Mouse (Mus musculus) brown adipose tissue, adult 24 weeks (tissue): Measurements from ENCODE around the gene Slc17a7. TPM values are rescaled to one million over a fixed set of nuclear protein-coding genes. Genes with fewer than 3 reads are reported as not detected.
A peak's percentile ranks its signal among the peaks of the same experiment; 100 is the strongest.
"Not testable (repeated sequence)": the region's sequence is repeated elsewhere in the genome, so short reads cannot be mapped to it uniquely, and the experiment has no call there.

ENCODE experiments used
- H3K27ac ChIP-seq: fragments of 200-500 bp; replicated peaks from 2 replicates; pipeline ENCODE4 v1.5.1; 2012; ENCODE audit warnings: low read depth, mild to moderate bottlenecking, low read length
- H3K4me1 ChIP-seq: fragments of 200-500 bp; 2 replicates; pipeline ENCODE4 v1.6.1; 2012; ENCODE audit warnings: low read length, mixed read lengths; ENCODE audit not compliant: control insufficient read depth, insufficient read depth, insufficient read length
- H3K4me3 ChIP-seq: fragments of 200-500 bp; 2 replicates; pipeline ENCODE4 v1.5.1; 2012; ENCODE audit warnings: low read depth, mild to moderate bottlenecking, low read length, moderate library complexity; ENCODE audit not compliant: insufficient read depth
- polyA plus RNA-seq: library from polyadenylated mRNA; stranded (reverse); fragments of >200 nt; gene quantifications from 2 replicates; pipeline ENCODE4 v1.2.4, GENCODE M21; 2012; ENCODE audit not compliant: missing spikeins, insufficient read depth, insufficient read length

Gene Slc17a7
- polyA plus RNA-seq, result not detected in 2 replicates

DNA sequence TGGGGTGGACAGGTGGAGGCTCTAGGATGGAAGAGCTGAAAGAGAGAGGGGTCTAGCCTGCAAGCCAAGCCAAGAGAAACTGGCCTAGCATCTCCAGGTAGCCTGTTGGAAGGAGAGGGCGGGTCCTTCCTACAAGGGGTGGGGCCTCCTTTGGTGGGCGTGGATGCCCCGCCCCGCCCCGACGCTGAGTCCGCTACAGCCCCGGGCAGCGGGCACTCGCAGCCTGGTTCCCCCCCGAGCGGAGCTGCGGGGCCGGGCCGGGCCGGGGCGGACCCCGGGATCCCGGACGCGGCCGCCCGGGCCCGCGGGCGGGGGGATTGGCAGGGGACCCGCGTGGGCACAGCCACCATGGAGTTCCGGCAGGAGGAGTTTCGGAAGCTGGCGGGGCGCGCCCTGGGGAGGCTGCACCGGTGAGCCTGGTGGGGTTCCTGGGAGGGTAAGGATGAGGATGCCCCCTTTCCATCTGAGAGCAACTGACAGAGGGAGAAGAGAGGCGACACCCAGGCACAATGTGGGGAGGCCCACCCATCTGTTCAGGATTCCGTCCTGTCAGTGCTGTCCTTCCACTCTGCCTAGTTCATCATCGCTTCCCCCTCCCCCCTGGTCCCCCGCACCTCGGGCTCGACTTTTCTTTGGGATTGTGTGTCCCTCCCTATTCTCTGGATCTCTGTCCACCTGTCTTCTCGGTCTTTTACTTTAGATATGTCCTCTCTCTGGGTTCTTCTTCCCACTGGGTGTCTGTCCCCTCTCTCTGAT is at the start of gene Slc17a7:
Gene Slc17a7 (plus strand): TSS at position 215 of the 756 bp plus-strand sequence.
- no peaks in the 10 kb centered on the region; the same call in 1 of the 2 replicates for H3K4me1 ChIP-seq
- H3K4me3 ChIP-seq, result no peak within 1 kb of the TSS
- no peak within 1 kb of the TSS for H3K27ac ChIP-seq

DNA sequence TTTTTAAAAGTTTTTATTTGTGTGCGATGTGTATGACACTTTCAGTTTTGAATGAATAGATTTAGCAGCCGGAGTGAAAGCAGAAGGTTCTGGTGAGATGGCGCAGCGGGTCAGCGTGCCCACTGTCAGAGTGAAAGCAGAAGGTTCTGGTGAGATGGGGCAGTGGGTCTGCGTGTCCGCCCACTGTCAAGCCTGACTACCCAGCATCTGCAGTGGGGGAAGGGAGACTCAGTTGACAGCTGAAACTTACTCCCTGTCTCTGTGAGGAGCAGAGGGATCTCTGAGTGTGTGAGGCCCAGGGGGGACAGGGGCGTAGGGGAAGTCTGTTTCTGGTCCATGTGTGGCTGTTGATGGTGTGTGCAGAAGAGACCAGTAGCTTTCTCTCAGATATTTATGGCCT is 46.2 kb upstream of the Slc17a7 start:
- Histone ChIP-seq H3K4me3 (no peak overlapping the region), H3K27ac (no peak overlapping the region)

DNA sequence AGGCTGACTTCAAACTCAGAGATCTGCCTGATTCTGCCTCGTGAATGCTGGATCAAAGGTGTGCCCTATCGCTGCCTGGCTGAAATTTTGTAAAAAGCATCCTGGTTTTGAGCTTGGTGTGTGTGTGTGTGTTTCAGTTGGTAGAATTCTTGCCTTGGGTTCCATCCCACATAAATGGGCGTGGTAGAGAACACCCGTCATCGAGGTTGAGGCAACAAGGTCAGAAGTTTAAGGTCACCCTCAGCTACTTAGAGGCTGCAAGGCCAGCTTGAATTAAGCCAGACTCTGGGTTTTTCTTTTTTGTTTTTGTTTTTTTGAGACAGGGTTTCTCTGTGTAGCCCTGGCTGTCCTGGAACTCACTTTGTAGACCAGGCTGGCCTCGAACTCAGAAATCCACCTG is 45.4 kb upstream of the Slc17a7 start:
- no peak overlapping the region for H3K27ac ChIP-seq
- no peak overlapping the region for H3K4me3 ChIP-seq
- peaks cover 9% of the 10 kb centered on the region for H3K4me1 ChIP-seq

More for the DNA sequence above, 46.2 kb upstream of the Slc17a7 start:
- peaks cover 9% of the 10 kb centered on the region for H3K4me1 ChIP-seq

DNA sequence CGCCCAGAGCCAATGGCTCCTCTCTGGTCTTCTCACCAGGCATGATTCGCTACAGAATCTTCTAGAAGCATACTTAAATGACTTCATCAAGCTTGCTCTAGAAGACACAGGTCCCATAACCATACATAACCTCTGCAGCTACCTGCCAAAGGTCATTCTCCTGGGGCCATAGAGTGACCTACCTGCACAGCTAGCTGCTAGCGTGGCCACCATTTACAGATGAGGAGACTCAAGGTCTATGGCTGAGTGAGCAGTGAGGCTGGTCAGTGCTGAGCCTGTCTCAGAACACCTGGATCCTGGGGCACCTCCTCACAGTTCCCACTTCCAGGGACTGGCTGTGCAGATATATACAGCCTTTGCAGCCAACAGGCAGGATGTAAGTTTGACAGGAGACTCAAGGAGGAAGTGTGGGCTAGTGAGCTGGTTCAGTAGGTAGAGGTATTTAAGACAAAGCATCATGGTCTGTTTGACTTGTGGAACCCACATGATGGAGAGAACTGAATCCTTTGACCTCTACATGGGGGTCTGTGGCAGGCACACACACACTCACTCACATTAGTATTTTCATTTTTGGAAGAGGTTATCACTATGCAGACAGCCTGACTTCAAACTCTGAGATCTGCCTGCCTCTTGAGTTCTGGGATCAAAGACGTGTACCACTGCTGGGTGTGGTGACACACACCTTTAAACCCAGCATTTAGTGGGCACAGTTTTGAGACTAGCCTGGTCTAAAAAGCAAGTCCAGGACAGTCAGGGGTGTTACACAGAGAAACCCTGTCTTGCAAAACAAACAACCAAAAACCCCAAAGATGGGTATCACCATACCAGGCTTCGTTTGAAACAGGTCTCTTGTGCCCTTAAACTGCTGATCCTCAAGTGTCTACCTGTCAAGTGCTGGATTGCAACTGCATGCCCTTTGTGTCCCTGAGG is 43.7 kb upstream of the Slc17a7 start:
- H3K4me1 ChIP-seq, result peaks cover 9% of the 10 kb centered on the region
- H3K27ac ChIP-seq, result peak overlapping the region; percentile 43
- H3K4me3 ChIP-seq, result no peak overlapping the region

DNA sequence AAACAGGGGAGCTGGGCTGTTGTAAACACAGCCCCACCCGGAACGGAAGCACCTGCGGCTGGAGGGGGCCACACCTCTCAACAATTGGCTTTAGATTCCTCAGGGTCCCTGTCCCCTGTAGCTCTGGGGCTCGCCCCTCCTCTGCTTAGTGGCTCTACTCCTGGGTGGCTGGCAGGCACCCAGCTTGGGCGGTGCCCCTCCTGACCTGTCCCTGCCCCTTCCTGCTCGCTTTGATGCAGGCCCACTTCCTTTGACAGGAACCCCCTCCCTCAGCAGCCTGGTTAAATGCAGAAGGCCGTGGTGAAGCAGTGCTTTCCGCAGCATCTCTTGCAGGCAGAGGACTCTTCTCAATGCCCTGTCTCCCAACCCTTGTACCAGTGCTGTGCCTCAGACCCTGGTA is 42.3 kb upstream of the Slc17a7 start:
- H3K4me3 ChIP-seq, result peak overlapping the region; percentile 75
- H3K27ac ChIP-seq, result peak overlapping the region; percentile 89

DNA sequence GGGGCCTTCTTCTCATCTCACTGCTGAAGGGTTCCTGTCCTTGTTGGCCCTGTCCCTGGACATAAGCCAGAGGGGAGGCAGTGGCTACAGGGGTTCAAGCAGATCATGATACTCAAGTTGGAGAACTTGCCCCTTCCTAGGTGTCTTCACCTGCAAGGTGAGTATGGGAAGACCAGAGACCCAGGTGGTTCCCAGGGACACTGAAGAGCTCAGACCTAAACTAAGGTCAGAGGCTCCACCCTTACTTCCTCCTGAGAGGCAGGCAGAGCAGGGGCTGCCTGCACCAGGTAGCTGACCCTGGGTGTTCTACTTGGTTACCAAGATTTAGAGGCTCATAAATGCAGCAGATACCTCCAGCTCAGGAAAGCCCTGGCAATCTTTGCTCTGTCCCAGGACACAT is 41.8 kb upstream of the Slc17a7 start:
- Histone ChIP-seq H3K4me1 (peaks cover 9% of the 10 kb centered on the region), H3K27ac (peak overlapping the region; percentile 89), H3K4me3 (peak overlapping the region; percentile 75)

More for the DNA sequence above, 42.3 kb upstream of the Slc17a7 start:
- peaks cover 9% of the 10 kb centered on the region for H3K4me1 ChIP-seq

DNA sequence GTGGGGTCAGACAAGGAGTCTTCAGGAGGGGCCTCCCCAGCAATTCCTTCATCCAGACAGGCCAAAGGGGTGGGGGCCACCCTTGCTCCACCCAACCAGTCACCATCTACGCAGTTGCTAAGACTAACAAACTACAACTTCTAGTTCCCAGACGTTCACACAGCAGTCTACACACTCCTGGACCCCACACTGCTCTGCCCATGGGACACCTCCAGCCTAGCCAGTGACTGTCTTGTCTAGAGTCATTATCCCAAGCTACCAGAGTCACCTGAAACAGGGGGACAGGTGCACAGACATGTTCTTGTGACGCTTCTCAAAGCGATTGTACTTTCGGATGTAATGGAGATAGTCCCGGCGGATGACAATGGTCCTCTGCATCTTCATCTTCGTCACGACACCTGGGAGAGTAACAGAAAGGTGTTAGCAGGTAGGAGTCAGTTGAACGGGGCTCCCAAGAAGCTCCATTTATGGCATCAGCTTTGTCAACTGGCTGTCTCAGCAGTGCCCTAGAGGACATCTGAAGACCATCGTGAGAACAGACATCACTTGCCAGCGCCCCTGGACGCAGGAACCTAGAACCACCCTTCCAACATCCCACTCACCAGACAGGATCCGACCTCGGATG is 41.1 kb upstream of the Slc17a7 start:
- Histone ChIP-seq H3K27ac (peak overlapping the region; percentile 89), H3K4me1 (peaks cover 16% of the 10 kb centered on the region), H3K4me3 (peak overlapping the region; percentile 75)

DNA sequence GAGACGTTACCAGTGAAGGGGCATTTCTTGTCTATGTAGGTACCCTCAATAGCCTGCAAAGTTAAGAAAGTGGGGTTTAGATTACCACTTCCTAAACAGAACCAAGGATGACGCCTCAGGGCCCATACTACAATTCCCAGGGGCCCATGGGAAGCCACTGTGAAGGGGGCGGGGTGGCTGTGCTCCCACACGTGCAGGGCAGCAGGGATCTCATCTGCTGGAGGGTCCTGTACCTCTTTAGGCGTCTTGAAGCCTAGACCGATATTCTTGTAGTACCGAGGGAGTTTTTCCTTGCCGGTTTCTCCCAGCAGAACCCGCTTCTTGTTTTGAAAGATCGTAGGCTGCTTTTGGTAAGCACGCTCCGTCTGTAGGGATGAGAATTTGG is 40.6 kb upstream of the Slc17a7 start:
- H3K27ac ChIP-seq, result peak overlapping the region; percentile 89
- peak overlapping the region; percentile 75 for H3K4me3 ChIP-seq
- peaks cover 17% of the 10 kb centered on the region for H3K4me1 ChIP-seq

DNA sequence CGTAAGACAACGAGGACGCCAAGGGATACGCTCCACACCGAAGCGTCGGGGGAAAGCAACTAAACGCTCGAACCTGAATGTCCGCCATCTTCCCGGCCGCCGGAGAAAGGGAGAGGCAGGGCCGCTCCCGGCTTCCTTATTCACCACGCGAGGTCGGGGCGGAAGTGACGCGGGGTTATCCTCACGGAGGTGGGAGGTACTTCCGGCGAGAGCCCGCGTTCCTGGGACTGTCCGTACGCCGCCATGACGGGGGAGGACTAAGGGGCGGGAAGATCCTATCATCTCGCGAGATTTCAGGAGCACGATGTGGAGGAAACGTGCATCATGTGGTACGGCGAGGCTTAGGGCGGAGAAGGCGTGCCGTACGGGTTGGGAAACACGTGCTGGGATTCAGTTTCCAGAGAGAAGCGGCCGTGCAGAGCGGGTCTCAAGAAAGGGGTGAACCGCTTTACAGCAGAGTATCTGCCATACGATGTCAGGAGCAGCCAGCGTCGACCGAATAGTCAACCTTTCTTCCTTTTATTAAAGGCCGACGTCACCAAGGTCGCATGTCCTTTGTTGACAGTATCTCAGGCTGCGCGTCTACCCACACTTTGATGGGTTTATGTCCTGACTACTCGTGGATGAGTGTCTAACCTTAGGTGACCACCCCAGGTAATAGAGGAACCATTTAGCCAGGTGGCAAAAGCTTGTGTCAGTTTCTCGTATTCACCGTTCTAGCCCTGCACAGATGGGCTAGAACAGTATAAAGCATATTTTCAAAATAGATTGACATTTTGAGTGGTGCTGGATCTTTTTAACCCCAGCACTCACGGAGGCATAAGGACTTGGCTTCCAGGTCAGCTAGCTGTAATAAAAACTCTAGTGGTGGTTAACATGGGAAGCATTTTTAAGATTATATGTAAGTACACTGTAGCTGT is 39.3 kb upstream of the Slc17a7 start, which contains the start of gene Rps11:
Gene Rps11 (minus strand): TSS at position 216 of the 920 bp plus-strand sequence.
- Histone ChIP-seq H3K4me1 (peaks cover 17% of the 10 kb centered on the region), H3K4me3 (peak within 1 kb of the TSS; percentile 75), H3K27ac (peak within 1 kb of the TSS; percentile 89)

DNA sequence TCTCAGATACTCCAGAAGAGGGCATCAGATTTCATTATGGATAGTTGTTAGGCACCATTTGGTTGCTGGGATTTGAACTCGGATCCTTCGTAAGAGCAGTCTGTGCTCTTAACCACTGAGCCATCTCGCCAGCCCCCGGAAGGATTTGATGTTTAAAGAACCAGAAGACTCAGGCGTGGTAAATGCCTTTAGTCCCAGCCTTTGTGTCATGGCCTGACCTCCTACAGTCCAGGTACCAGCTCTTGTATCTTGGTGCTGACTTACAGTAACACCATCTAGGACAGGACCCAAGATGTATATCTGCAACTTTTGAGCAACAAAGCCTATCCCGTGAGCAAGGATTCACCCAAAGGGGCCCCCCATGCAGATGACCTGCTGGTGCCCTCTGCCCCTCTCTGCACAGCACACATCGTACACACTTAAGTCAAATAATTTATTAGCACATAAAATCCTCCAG is 38.6 kb upstream of the Slc17a7 start:
- no peak overlapping the region for H3K27ac ChIP-seq
- H3K4me1 ChIP-seq, result peaks cover 20% of the 10 kb centered on the region
- H3K4me3 ChIP-seq, result no peak overlapping the region

DNA sequence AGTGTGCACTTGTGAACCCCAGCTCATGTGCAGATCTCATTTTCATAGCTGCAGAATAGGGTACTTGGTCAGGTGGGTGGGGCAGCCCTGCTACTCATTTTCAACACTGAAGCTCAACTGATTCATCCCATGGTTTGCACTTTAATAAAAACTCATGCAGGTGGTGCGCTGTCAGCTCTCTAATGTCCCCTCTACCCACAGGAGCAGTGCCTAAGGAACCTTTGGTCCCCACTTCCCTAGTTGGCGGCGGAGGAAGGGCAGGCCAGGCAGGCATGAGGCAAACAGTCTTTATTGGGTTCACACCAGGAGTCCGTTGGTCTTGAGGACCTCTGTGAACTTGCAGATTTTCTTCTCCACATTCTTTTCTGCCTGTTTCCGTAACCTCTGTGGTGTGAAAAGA is 38.1 kb upstream of the Slc17a7 start:
- not testable (repeated sequence) for H3K4me3 ChIP-seq, H3K27ac ChIP-seq
- peaks cover 20% of the 10 kb centered on the region for H3K4me1 ChIP-seq

DNA sequence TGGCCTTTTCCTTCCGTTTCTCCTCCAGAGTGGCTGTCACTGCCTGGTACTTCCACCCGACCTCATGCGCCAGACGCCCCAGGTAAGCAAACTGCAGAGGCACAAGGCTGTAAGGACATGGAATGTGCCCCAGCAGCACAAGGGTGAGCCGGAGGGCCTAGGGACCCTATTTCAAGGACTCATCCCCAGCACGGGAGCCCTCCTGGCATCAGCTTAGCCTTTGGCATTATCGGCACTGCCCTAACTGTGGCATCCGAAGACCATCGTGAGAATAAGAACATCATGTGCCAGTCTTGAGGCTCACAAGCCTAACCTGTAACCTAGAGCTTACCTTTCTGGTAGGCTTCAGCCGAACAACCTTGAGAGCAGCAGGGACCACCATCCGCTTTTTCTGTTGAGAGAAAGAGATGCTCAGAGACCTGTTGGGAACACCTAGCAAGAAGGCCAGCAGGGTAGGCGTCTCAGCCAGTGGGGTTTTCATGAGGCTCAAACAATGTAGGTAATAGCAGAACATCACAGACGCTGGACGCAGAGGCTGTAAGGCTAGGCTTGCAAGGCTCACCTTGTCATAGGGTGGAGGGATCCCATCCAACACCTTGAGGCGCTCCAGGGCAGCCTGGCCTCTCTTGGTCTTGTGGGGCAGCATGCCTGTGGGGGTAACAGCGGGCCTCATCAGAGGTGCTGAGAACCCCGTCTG is 37.5 kb upstream of the Slc17a7 start:
- Histone ChIP-seq H3K27ac (no peak overlapping the region), H3K4me1 (peaks cover 17% of the 10 kb centered on the region), H3K4me3 (no peak overlapping the region)

DNA sequence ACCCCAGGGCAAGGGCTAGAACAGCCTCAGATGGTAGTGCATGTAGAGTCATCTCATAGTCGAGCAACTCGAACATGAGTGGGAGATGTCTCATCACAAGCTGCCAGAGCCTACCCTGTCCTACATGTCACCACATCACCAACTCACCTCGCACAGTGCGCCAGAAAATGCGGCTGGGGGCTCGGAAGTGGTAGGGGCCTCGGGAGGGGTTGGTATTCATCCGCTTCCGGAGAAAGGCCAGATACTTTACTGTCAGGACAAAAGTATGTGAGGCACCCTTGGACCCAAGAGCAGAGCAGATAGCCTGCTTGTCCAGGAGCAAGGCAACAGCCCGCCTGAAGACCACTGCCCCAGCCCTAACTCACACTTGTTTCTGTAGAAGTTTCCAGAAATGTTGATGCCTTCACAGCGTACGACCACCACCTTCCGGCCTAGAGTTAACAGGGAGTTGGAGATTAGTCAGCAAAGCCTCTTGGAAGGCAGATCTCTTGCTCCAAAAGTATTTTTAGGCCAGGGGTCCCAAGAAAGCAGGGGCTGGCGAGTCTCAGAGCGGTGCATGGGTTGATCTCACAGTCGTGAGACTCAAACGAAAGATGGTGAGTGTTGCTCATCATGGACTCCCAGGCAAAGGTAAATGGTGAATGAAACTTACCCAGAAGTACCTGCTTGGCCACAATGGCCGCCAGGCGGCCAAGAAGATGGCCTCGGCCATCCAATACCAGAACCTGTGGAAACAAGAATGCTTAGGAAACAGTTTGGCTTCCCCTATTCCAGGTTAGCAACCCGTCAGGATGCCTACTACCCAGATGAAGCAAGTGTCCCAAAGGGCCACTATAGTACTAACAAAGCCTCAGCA is 36.7 kb upstream of the Slc17a7 start:
- Histone ChIP-seq H3K27ac (no peak overlapping the region), H3K4me1 (peaks cover 12% of the 10 kb centered on the region), H3K4me3 (peak overlapping the region; percentile 90)
